Mouse (Mus musculus): ENCODE results near the gene Trmt2b.
"Not testable (repeated sequence)": the region's sequence is repeated elsewhere in the genome, so short reads cannot be mapped to it uniquely, and the experiment has no call there.

The Trmt2b gene

GRCm38 (mm10) chrX:134276275-134277160, at the start of gene Trmt2b:
Gene Trmt2b (minus strand): TSS chrX:134276984.
- peak; percentile 65 for DNase-seq (ENCODE audit: low read depth, low spot score)
- Histone ChIP-seq H3K36me3 (ENCODE audit: control insufficient read depth, insufficient read depth, low read length, poor library complexity, severe bottlenecking) (no peaks in the 10 kb centered on the region), H3K27me3 (ENCODE audit: control insufficient read depth, insufficient read depth, low read length, poor library complexity, severe bottlenecking) (no peaks in the 10 kb centered on the region)

- peak; percentile 62 for DNase-seq (ENCODE audit: low read depth, low spot score)
- Histone ChIP-seq H3K27me3 (ENCODE audit: control insufficient read depth, insufficient read depth, low read length, poor library complexity, severe bottlenecking) (no peaks in the 10 kb centered on the region), H3K36me3 (ENCODE audit: control insufficient read depth, insufficient read depth, low read length, poor library complexity, severe bottlenecking) (no peaks in the 10 kb centered on the region)
These were observed 42.6 kb upstream of the Trmt2b start for GRCm38 (mm10) chrX:134319153-134319932.

- not testable (repeated sequence) for H3K36me3 ChIP-seq (ENCODE audit: control insufficient read depth, insufficient read depth, low read length, poor library complexity, severe bottlenecking); DNase-seq (ENCODE audit: low read depth, low spot score); H3K27me3 ChIP-seq (ENCODE audit: control insufficient read depth, insufficient read depth, low read length, poor library complexity, severe bottlenecking)
These were observed 34.4 kb upstream of the Trmt2b start for GRCm38 (mm10) chrX:134311193-134311592.

- no peak for DNase-seq (ENCODE audit: low read depth, low spot score)
- Histone ChIP-seq H3K27me3 (ENCODE audit: control insufficient read depth, insufficient read depth, low read length, poor library complexity, severe bottlenecking) (no peaks in the 10 kb centered on the region), H3K36me3 (ENCODE audit: control insufficient read depth, insufficient read depth, low read length, poor library complexity, severe bottlenecking) (no peaks in the 10 kb centered on the region)
These were observed 31.5 kb upstream of the Trmt2b start for GRCm38 (mm10) chrX:134308275-134308634.

GRCm38 (mm10) chrX:134307534-134308274, 30.9 kb upstream of the Trmt2b start, which contains the start of gene Cenpi:
Gene Cenpi (plus strand): TSS chrX:134308084.
- Histone ChIP-seq H3K36me3 (ENCODE audit: control insufficient read depth, insufficient read depth, low read length, poor library complexity, severe bottlenecking) (no peaks in the 10 kb centered on the region), H3K27me3 (ENCODE audit: control insufficient read depth, insufficient read depth, low read length, poor library complexity, severe bottlenecking) (no peaks in the 10 kb centered on the region)
- peak; percentile 91 for DNase-seq (ENCODE audit: low read depth, low spot score)

- Histone ChIP-seq H3K27me3 (ENCODE audit: control insufficient read depth, insufficient read depth, low read length, poor library complexity, severe bottlenecking) (no peaks in the 10 kb centered on the region), H3K36me3 (ENCODE audit: control insufficient read depth, insufficient read depth, low read length, poor library complexity, severe bottlenecking) (no peaks in the 10 kb centered on the region)
- DNase-seq (ENCODE audit: low read depth, low spot score), result no peak
These were observed 26.5 kb upstream of the Trmt2b start for GRCm38 (mm10) chrX:134303287-134303686.

GRCm38 (mm10) chrX:134300219-134300618, 23.4 kb upstream of the Trmt2b start:
- no peaks in the 10 kb centered on the region; the same call in 1 of the 2 replicates for H3K27me3 ChIP-seq (ENCODE audit: control insufficient read depth, insufficient read depth, low read length, poor library complexity, severe bottlenecking)
- DNase-seq (ENCODE audit: low read depth, low spot score), result no peak

GRCm38 (mm10) chrX:134297195-134297594, 20.4 kb upstream of the Trmt2b start:
- Histone ChIP-seq H3K36me3 (ENCODE audit: control insufficient read depth, insufficient read depth, low read length, poor library complexity, severe bottlenecking) (no peaks in the 10 kb centered on the region), H3K27me3 (ENCODE audit: control insufficient read depth, insufficient read depth, low read length, poor library complexity, severe bottlenecking) (no peaks in the 10 kb centered on the region; the same call in 1 of the 2 replicates)
- no peak for DNase-seq (ENCODE audit: low read depth, low spot score)

More at GRCm38 (mm10) chrX:134300219-134300618, 23.4 kb upstream of the Trmt2b start:
- H3K36me3 ChIP-seq (ENCODE audit: control insufficient read depth, insufficient read depth, low read length, poor library complexity, severe bottlenecking), result no peaks in the 10 kb centered on the region

GRCm38 (mm10) chrX:134296737-134297136, 20.0 kb upstream of the Trmt2b start:
- Histone ChIP-seq H3K36me3 (ENCODE audit: control insufficient read depth, insufficient read depth, low read length, poor library complexity, severe bottlenecking) (no peaks in the 10 kb centered on the region), H3K27me3 (ENCODE audit: control insufficient read depth, insufficient read depth, low read length, poor library complexity, severe bottlenecking) (no peaks in the 10 kb centered on the region; the same call in 1 of the 2 replicates)
- no peak for DNase-seq (ENCODE audit: low read depth, low spot score)

- H3K27me3 ChIP-seq (ENCODE audit: control insufficient read depth, insufficient read depth, low read length, poor library complexity, severe bottlenecking), result no peaks in the 10 kb centered on the region; the same call in 1 of the 2 replicates
- DNase-seq (ENCODE audit: low read depth, low spot score), result no peak
These were observed 19.5 kb upstream of the Trmt2b start for GRCm38 (mm10) chrX:134296301-134296700.

GRCm38 (mm10) chrX:134287305-134287704, 10.5 kb upstream of the Trmt2b start:
- no peak for DNase-seq (ENCODE audit: low read depth, low spot score)
- Histone ChIP-seq H3K36me3 (ENCODE audit: control insufficient read depth, insufficient read depth, low read length, poor library complexity, severe bottlenecking) (no peaks in the 10 kb centered on the region), H3K27me3 (ENCODE audit: control insufficient read depth, insufficient read depth, low read length, poor library complexity, severe bottlenecking) (no peaks in the 10 kb centered on the region)

More at GRCm38 (mm10) chrX:134296301-134296700, 19.5 kb upstream of the Trmt2b start:
- H3K36me3 ChIP-seq (ENCODE audit: control insufficient read depth, insufficient read depth, low read length, poor library complexity, severe bottlenecking), result no peaks in the 10 kb centered on the region

GRCm38 (mm10) chrX:134285791-134286190, 9.0 kb upstream of the Trmt2b start:
- DNase-seq (ENCODE audit: low read depth, low spot score), result no peak
- no peaks in the 10 kb centered on the region for H3K36me3 ChIP-seq (ENCODE audit: control insufficient read depth, insufficient read depth, low read length, poor library complexity, severe bottlenecking)
- no peaks in the 10 kb centered on the region for H3K27me3 ChIP-seq (ENCODE audit: control insufficient read depth, insufficient read depth, low read length, poor library complexity, severe bottlenecking)

- no peak for DNase-seq (ENCODE audit: low read depth, low spot score)
- H3K36me3 ChIP-seq (ENCODE audit: control insufficient read depth, insufficient read depth, low read length, poor library complexity, severe bottlenecking), result no peaks in the 10 kb centered on the region
- H3K27me3 ChIP-seq (ENCODE audit: control insufficient read depth, insufficient read depth, low read length, poor library complexity, severe bottlenecking), result no peaks in the 10 kb centered on the region
These were observed 8.3 kb upstream of the Trmt2b start for GRCm38 (mm10) chrX:134285102-134285501.

GRCm38 (mm10) chrX:134280531-134280930, 3.7 kb upstream of the Trmt2b start:
- no peak for DNase-seq (ENCODE audit: low read depth, low spot score)
- Histone ChIP-seq H3K36me3 (ENCODE audit: control insufficient read depth, insufficient read depth, low read length, poor library complexity, severe bottlenecking) (no peaks in the 10 kb centered on the region), H3K27me3 (ENCODE audit: control insufficient read depth, insufficient read depth, low read length, poor library complexity, severe bottlenecking) (no peaks in the 10 kb centered on the region)
